Mouse (Mus musculus) heart, postnatal 10 days (tissue): Measurements from ENCODE around the gene Tor2a. TPM values are rescaled to one million over a fixed set of nuclear protein-coding genes. Genes with fewer than 3 reads are reported as not detected.

Source experiments
- DNase-seq, 2 experiments: peaks; one replicate each; pipeline ENCODE4 v3.0.0; 2021
- intact Hi-C: fragments of 180-260 bp; cut with DNase I; formaldehyde crosslinking; loops from one replicate; pipeline ENCODE4 v1.15.1; 2025
- total RNA-seq, 2 experiments: library from RNA; stranded (reverse); gene quantifications; 2 replicates each; pipeline ENCODE4 v1.2.3; 2021

Gene Tor2a
- 10 to 100 TPM; 14.4 to 16.4 TPM for total RNA-seq

- DNase-seq: peak; percentile 98 to 99
- intact Hi-C loops: loop anchor here (1.0 kb wide), 2 partner anchors 44 to 49 kb away; partner anchors contain the start of gene Cdk9
Observed at GRCm38 (mm10) chr2:32757056-32757845, at the start of gene Tor2a. Gene Tor2a (plus strand): TSS chr2:32757234.

- intact Hi-C loops: loop anchor here (1.0 kb wide), 1 partner anchor 49 kb away; the partner anchor contains the start of gene Tor2a
- peak; percentile 57 to 82 for DNase-seq
Observed at GRCm38 (mm10) chr2:32708643-32709042, 48.4 kb upstream of the Tor2a start.

- intact Hi-C loops: loop anchor here (5.0 kb wide), 1 partner anchor 143 kb away; no protein-coding TSS in a partner anchor
Observed at GRCm38 (mm10) chr2:32709521-32710137, 47.4 kb upstream of the Tor2a start.

GRCm38 (mm10) chr2:32710425-32710824 lies 46.6 kb upstream of the Tor2a start:
- intact Hi-C loops: loop anchor here (5.0 kb wide), 1 partner anchor 142 kb away; no protein-coding TSS in a partner anchor

More at GRCm38 (mm10) chr2:32709521-32710137, 47.4 kb upstream of the Tor2a start:
- no peak for DNase-seq

GRCm38 (mm10) chr2:32711301-32712056 lies 45.6 kb upstream of the Tor2a start:
- DNase-seq: no peak
- intact Hi-C loops: loop anchor here (5.0 kb wide), 1 partner anchor 141 kb away; no protein-coding TSS in a partner anchor

More at GRCm38 (mm10) chr2:32710425-32710824, 46.6 kb upstream of the Tor2a start:
- no peak for DNase-seq

- DNase-seq: peak; percentile 80 to 81
- intact Hi-C loops: loop anchor here (5.0 kb wide), 1 partner anchor 140 kb away; no protein-coding TSS in a partner anchor
Observed at GRCm38 (mm10) chr2:32712108-32712551, 44.9 kb upstream of the Tor2a start.

- intact Hi-C loops: loop anchor here (5.0 kb wide), 1 partner anchor 140 kb away; no protein-coding TSS in a partner anchor
- DNase-seq: peak; percentile 97 to 98
Observed at GRCm38 (mm10) chr2:32712586-32712933, 44.5 kb upstream of the Tor2a start.

- DNase-seq: peak; percentile 96
- intact Hi-C loops: loop anchor here (1.0 to 5.0 kb wide), 2 partner anchors 44 to 139 kb away; partner anchors contain the start of gene Tor2a
Observed at GRCm38 (mm10) chr2:32712934-32713817, 43.9 kb upstream of the Tor2a start, which contains the start of gene Cdk9. Gene Cdk9 (minus strand): TSS chr2:32713076.

- DNase-seq: no peak
- intact Hi-C loops: loop anchor here (2.0 to 5.0 kb wide), 2 partner anchors 14 to 138 kb away; no protein-coding TSS in a partner anchor
Observed at GRCm38 (mm10) chr2:32714117-32714986, 42.7 kb upstream of the Tor2a start.

- intact Hi-C loops: loop anchor here (2.0 to 5.0 kb wide), 2 partner anchors 14 to 137 kb away; no protein-coding TSS in a partner anchor
- peak; percentile 46 to 53 for DNase-seq
Observed at GRCm38 (mm10) chr2:32714987-32715425, 42.0 kb upstream of the Tor2a start.

- DNase-seq: no peak
- intact Hi-C loops: no loop called here
Observed at GRCm38 (mm10) chr2:32718761-32719160, 38.3 kb upstream of the Tor2a start.

GRCm38 (mm10) chr2:32720053-32720452 lies 37.0 kb upstream of the Tor2a start:
- DNase-seq: no peak
- intact Hi-C loops: no loop called here

- peak; percentile 55 to 60 for DNase-seq
- intact Hi-C loops: no loop called here
Observed at GRCm38 (mm10) chr2:32720681-32721229, 36.3 kb upstream of the Tor2a start, which contains the start of gene Sh2d3c. Gene Sh2d3c (plus strand): TSS chr2:32721055.

GRCm38 (mm10) chr2:32722046-32722445 lies 35.0 kb upstream of the Tor2a start:
- DNase-seq: no peak
- intact Hi-C loops: no loop called here

GRCm38 (mm10) chr2:32722581-32722980 lies 34.5 kb upstream of the Tor2a start:
- intact Hi-C loops: no loop called here
- no peak for DNase-seq

- intact Hi-C loops: no loop called here
- no peak for DNase-seq
Observed at GRCm38 (mm10) chr2:32724149-32724548, 32.9 kb upstream of the Tor2a start.

- intact Hi-C loops: no loop called here
- DNase-seq: no peak
Observed at GRCm38 (mm10) chr2:32724832-32725790, 31.9 kb upstream of the Tor2a start.
